Mouse (Mus musculus): ENCODE results near the gene Cntn2. TPM values are rescaled to one million over a fixed set of nuclear protein-coding genes. Genes with fewer than 3 reads are reported as not detected.
"Not testable (repeated sequence)": the region's sequence is repeated elsewhere in the genome, so short reads cannot be mapped to it uniquely, and the experiment has no call there.

Cntn2 gene
- polyA plus RNA-seq, 1 experiment: 0.03 TPM

DNA sequence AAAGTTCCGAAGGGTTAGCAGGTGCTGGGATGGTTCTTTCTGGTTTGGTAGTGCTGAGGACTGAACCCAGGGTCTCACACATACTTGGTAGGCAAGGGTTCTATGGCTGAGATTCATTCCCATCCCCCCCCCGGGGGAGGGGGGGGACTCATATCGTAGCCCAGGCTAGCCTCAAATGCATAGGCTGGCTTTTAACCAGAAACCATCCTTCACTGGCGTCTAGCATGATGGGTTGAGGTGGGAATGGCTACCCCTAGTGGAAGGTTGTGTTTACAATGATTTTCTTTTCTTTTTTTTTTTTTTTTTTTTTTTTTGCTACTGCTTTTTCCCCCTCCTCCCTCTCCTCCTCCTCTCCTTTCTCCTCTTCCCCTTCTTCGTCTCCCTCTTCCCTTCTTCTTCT lies 70.5 kb downstream of the Cntn2 start:
- whole genome bisulfite sequencing: 47% methylated on average over 5 of the region's 5 CpGs
- Histone ChIP-seq H3K4me3 (ENCODE audit: insufficient read depth, low read depth, low read length) (no peak overlapping the region), H3K4me1 (ENCODE audit: control insufficient read depth, insufficient read depth, low read length) (peaks cover 4% of the 10 kb centered on the region; the same call in 1 of the 2 replicates), H3K27me3 (replicated peaks; ENCODE audit: control insufficient read depth, insufficient read depth, low read length) (no peaks in the 10 kb centered on the region), H3K27ac (ENCODE audit: insufficient read depth, low read depth, low read length) (no peak overlapping the region), H3K36me3 (ENCODE audit: control insufficient read depth, insufficient read depth, low read length) (no peaks in the 10 kb centered on the region)
- DNase-seq: no peak
- TF ChIP-seq CTCF (conservative IDR thresholded peaks at IDR 0.05; ENCODE audit: insufficient read depth, insufficient read length, low read depth, low read length): no peak
- no peak for TF ChIP-seq POLR2A (IDR thresholded peaks at IDR 0.05; ENCODE audit: low read depth, low read length)

DNA sequence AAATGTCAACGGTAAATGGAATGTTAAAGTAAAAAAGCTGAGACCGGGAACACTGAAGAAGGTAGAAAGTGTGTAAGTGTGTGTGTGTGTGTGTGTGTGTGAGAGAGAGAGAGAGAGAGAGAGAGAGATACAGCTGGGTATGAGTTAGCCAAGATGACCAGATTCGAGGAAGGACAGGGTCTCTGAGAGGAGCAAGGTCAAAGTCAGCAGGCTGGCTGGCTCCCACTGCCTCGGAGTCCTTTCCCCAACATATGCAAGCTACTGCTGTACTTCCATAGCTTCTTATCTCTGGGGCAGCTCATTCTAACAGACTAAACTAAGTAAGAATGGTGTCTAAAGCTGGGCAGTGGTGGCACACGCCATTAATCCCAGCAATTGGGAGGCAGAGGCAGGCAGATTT lies 71.6 kb downstream of the Cntn2 start:
- H3K36me3 ChIP-seq (ENCODE audit: control insufficient read depth, insufficient read depth, low read length): no peaks in the 10 kb centered on the region
- TF ChIP-seq CTCF (conservative IDR thresholded peaks at IDR 0.05; ENCODE audit: insufficient read depth, insufficient read length, low read depth, low read length) (no peak), POLR2A (IDR thresholded peaks at IDR 0.05; ENCODE audit: low read depth, low read length) (no peak)
- H3K27me3 ChIP-seq (replicated peaks; ENCODE audit: control insufficient read depth, insufficient read depth, low read length): no peaks in the 10 kb centered on the region
- WGBS: 88% methylated on average over 5 of the region's 5 CpGs
- no peak overlapping the region for H3K27ac ChIP-seq (ENCODE audit: insufficient read depth, low read depth, low read length)
- no peak overlapping the region for H3K4me3 ChIP-seq (ENCODE audit: insufficient read depth, low read depth, low read length)
- peaks cover 2% of the 10 kb centered on the region; the same call in 1 of the 2 replicates for H3K4me1 ChIP-seq (ENCODE audit: control insufficient read depth, insufficient read depth, low read length)
- no peak for DNase-seq

DNA sequence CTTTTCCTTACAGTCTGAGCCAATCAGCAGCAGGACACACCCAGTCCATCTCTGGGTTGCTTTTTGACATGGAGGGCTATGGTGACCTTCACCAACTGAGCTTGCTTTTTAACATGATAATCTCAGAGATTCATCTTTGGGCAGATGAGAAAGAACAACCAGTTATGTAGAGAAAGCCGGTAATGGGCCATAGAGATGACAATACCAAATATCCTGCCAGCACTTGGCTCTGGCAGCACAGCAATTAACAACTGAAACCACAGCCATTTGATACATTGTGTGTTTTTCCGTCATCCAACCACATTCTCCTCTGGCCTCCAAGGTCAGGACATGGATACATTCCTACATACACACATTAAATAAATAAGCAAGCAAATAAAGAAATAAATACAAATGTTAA lies 72.0 kb downstream of the Cntn2 start:
- TF ChIP-seq CTCF (conservative IDR thresholded peaks at IDR 0.05; ENCODE audit: insufficient read depth, insufficient read length, low read depth, low read length) (no peak), POLR2A (IDR thresholded peaks at IDR 0.05; ENCODE audit: low read depth, low read length) (no peak)
- H3K4me3 ChIP-seq (ENCODE audit: insufficient read depth, low read depth, low read length): no peak overlapping the region
- H3K36me3 ChIP-seq (ENCODE audit: control insufficient read depth, insufficient read depth, low read length): no peaks in the 10 kb centered on the region
- no peak for DNase-seq
- H3K27ac ChIP-seq (ENCODE audit: insufficient read depth, low read depth, low read length): no peak overlapping the region
- H3K27me3 ChIP-seq (replicated peaks; ENCODE audit: control insufficient read depth, insufficient read depth, low read length): no peaks in the 10 kb centered on the region
- 80% methylated on average over 2 of the region's 2 CpGs for WGBS
- no peaks in the 10 kb centered on the region for H3K4me1 ChIP-seq (ENCODE audit: control insufficient read depth, insufficient read depth, low read length)

DNA sequence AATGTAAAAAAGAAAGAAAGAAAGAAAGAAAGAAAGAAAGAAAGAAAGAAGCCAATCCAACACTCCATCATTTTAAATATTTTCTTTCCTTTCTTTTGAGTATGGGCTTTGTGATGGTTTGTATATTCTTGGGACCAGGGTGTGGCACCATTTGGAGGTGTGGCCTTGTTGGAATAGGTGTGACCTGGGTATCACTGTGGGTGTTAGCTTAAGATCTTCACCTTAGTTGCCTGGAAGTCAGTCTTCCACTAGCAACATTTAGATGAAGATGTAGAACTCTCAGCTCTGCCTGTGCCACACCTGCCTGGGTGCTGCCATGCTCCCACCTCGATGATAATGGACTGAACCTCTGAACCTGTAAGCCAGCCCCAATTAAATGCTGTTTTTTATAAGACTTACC lies 73.0 kb downstream of the Cntn2 start:
- not testable (repeated sequence) for DNase-seq
- WGBS: 89% methylated on average over 1 of the region's 1 CpGs

DNA sequence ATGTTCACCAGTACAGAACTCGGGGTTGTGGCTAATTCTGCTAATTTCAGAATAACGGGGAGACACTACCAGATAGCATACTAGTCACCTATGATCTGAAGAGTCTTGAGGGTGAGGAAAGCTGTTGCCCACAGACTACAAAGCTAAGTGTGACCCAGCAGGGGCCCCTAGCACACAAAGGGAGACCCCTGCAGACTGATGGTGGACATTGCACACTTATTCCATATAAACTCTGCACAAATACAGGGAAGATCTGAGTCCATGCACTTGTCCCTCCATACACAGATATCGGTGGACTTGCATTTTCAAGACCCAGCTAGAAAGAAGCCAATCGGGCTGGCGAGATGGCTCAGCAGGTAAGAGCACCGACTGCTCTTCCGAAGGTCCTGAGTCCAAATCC lies 73.5 kb downstream of the Cntn2 start:
- WGBS: 91% methylated on average over 7 of the region's 7 CpGs
- H3K27me3 ChIP-seq (replicated peaks; ENCODE audit: control insufficient read depth, insufficient read depth, low read length): no peaks in the 10 kb centered on the region
- no peak overlapping the region for H3K4me3 ChIP-seq (ENCODE audit: insufficient read depth, low read depth, low read length)
- no peaks in the 10 kb centered on the region for H3K36me3 ChIP-seq (ENCODE audit: control insufficient read depth, insufficient read depth, low read length)
- no peak overlapping the region for H3K27ac ChIP-seq (ENCODE audit: insufficient read depth, low read depth, low read length)
- DNase-seq: no peak
- H3K4me1 ChIP-seq (ENCODE audit: control insufficient read depth, insufficient read depth, low read length): no peaks in the 10 kb centered on the region
- TF ChIP-seq CTCF (conservative IDR thresholded peaks at IDR 0.05; ENCODE audit: insufficient read depth, insufficient read length, low read depth, low read length): no peak

More for the DNA sequence above, 73.0 kb downstream of the Cntn2 start:
- H3K27me3 ChIP-seq (replicated peaks; ENCODE audit: control insufficient read depth, insufficient read depth, low read length); H3K27ac ChIP-seq (ENCODE audit: insufficient read depth, low read depth, low read length); H3K36me3 ChIP-seq (ENCODE audit: control insufficient read depth, insufficient read depth, low read length); H3K4me3 ChIP-seq (ENCODE audit: insufficient read depth, low read depth, low read length); H3K4me1 ChIP-seq (ENCODE audit: control insufficient read depth, insufficient read depth, low read length): not testable (repeated sequence)

DNA sequence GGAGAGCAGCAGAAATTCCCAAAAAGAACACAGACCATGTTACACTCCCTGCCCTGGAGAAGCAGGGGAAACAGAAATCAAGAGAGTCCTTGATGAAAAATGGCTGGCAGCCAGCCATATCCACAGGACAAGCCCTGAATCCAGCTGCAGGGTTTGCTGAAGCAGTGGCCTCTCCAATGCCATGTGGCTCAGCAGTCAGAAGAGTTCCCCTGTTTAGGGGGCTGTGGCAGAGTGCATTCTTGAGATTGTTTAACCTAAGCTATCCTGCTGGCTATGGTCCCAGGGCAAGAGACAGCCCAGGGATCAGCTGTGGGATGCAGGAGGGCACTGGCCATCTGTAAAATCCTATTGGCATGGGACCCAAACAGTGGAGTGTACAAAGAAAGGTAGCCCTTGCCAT lies 74.1 kb downstream of the Cntn2 start:
- Histone ChIP-seq H3K27ac (ENCODE audit: insufficient read depth, low read depth, low read length) (no peak overlapping the region), H3K36me3 (ENCODE audit: control insufficient read depth, insufficient read depth, low read length) (no peaks in the 10 kb centered on the region), H3K27me3 (replicated peaks; ENCODE audit: control insufficient read depth, insufficient read depth, low read length) (no peaks in the 10 kb centered on the region), H3K4me1 (ENCODE audit: control insufficient read depth, insufficient read depth, low read length) (no peaks in the 10 kb centered on the region), H3K4me3 (ENCODE audit: insufficient read depth, low read depth, low read length) (no peak overlapping the region)
- peak; percentile 11 for DNase-seq
- TF ChIP-seq CTCF (conservative IDR thresholded peaks at IDR 0.05; ENCODE audit: insufficient read depth, insufficient read length, low read depth, low read length): no peak
- no peak for TF ChIP-seq POLR2A (IDR thresholded peaks at IDR 0.05; ENCODE audit: low read depth, low read length)

DNA sequence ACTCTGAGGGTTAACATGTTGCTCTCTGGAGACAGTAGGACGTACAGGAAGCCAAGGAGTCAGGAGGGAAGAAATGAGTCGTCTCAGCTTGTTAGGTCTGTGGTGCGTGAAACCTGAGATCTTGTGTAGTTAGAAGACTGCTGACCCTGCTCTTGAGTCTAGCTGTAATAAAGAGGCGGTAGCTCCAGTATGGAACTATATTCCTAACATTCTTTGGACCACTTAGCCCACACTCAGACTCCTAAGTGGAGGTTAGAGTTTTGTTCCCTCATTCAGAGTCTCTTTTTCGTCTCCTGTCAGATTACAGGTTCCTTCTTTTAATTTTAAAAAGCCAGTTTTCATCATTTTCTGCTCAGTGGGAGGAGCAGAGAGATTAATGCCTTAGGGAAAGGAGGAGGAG lies 78.4 kb downstream of the Cntn2 start:
- no peaks in the 10 kb centered on the region for H3K4me1 ChIP-seq (ENCODE audit: control insufficient read depth, insufficient read depth, low read length)
- no peak for TF ChIP-seq CTCF (conservative IDR thresholded peaks at IDR 0.05; ENCODE audit: insufficient read depth, insufficient read length, low read depth, low read length)
- DNase-seq: no peak
- no peak overlapping the region for H3K4me3 ChIP-seq (ENCODE audit: insufficient read depth, low read depth, low read length)
- no peaks in the 10 kb centered on the region for H3K27me3 ChIP-seq (replicated peaks; ENCODE audit: control insufficient read depth, insufficient read depth, low read length)
- no peak overlapping the region for H3K27ac ChIP-seq (ENCODE audit: insufficient read depth, low read depth, low read length)
- WGBS: 61% methylated on average over 5 of the region's 5 CpGs
- peaks cover 2% of the 10 kb centered on the region; the same call in 1 of the 2 replicates for H3K36me3 ChIP-seq (ENCODE audit: control insufficient read depth, insufficient read depth, low read length)

Other genes starting within 250 kb of the Cntn2 start
- gene Klhdc8a, start 244.6 kb downstream of the Cntn2 start, polyA plus RNA-seq (2012; rRNA removed): 15.7 and 17.7 TPM in 2 replicates
- gene Nuak2, start 227.1 kb downstream of the Cntn2 start, polyA plus RNA-seq (2012; rRNA removed): 56.1 and 73.7 TPM in 2 replicates
- gene Tmcc2, start 152.0 kb downstream of the Cntn2 start, polyA plus RNA-seq (2012; rRNA removed): 6.0 and 6.3 TPM in 2 replicates
- gene Dstyk, start 125.7 kb downstream of the Cntn2 start, polyA plus RNA-seq (2012; rRNA removed): 13.0 and 13.9 TPM in 2 replicates
- 16.0 and 21.3 TPM in 2 replicates for gene Rbbp5, start 65.9 kb downstream of the Cntn2 start, polyA plus RNA-seq (2012; rRNA removed)
- gene Tmem81, start 37.0 kb downstream of the Cntn2 start, polyA plus RNA-seq (2012; rRNA removed): 1.8 and 2.0 TPM in 2 replicates
- 0.08 and 0.20 TPM in 2 replicates for gene Nfasc, start 198.5 kb upstream of the Cntn2 start, polyA plus RNA-seq (2012; rRNA removed)